Mouse (Mus musculus) kidney, embryonic 14.5 days (tissue): ENCODE data around the gene Sparcl1. TPM values are rescaled to one million over a fixed set of nuclear protein-coding genes. Genes with fewer than 3 reads are reported as not detected.

ENCODE experiments used
- ATAC-seq: fragments of 200-750 bp; cut with Nextera tagmentation; 2 replicates; pipeline ENCODE4 v1.8.0; 2017; ENCODE audit warnings: moderate number of reproducible peaks, mild to moderate bottlenecking, moderate TSS enrichment, moderate library complexity; ENCODE audit not compliant: low FRiP score, low TSS enrichment
- H3K27ac ChIP-seq: fragments of 300-500 bp; sonication (generic); 2 replicates; pipeline ENCODE4 v1.5.1; 2014; ENCODE audit warnings: low read depth, mild to moderate bottlenecking, low read length, moderate library complexity, mixed read lengths
- H3K27me3 ChIP-seq: fragments of 300-500 bp; sonication (generic); 2 replicates; pipeline ENCODE4 v1.6.1; 2014; ENCODE audit warnings: mild to moderate bottlenecking, low read length; ENCODE audit not compliant: control insufficient read depth, insufficient read depth
- H3K36me3 ChIP-seq: fragments of 300-500 bp; sonication (generic); 2 replicates; pipeline ENCODE4 v1.6.1; 2014; ENCODE audit warnings: low read length, mixed read lengths; ENCODE audit not compliant: control insufficient read depth, insufficient read depth
- H3K4me1 ChIP-seq: fragments of 300-500 bp; sonication (generic); 2 replicates; pipeline ENCODE4 v1.6.1; 2014; ENCODE audit warnings: low read length, mixed read lengths; ENCODE audit not compliant: control insufficient read depth, insufficient read depth
- H3K4me2 ChIP-seq: fragments of 300-500 bp; sonication (generic); replicated peaks from 2 replicates; pipeline ENCODE4 v1.6.1; 2014; ENCODE audit warnings: low read depth, mild to moderate bottlenecking, low read length
- H3K4me3 ChIP-seq: fragments of 300-500 bp; sonication (generic); 2 replicates; pipeline ENCODE4 v1.5.1; 2014; ENCODE audit warnings: mild to moderate bottlenecking, low read length
- H3K9ac ChIP-seq: fragments of 300-500 bp; sonication (generic); 2 replicates; pipeline ENCODE4 v1.6.1; 2014; ENCODE audit warnings: low read depth, mild to moderate bottlenecking, low read length, moderate library complexity
- H3K9me3 ChIP-seq: fragments of 300-500 bp; sonication (generic); 2 replicates; pipeline ENCODE4 v1.6.1; 2016; ENCODE audit warnings: low read length; ENCODE audit not compliant: control insufficient read depth
- WGBS: fragments of 180-500 bp; shearing (Covaris S2); extraction: QIAGEN DNeasy Blood & Tissue Kit; methylation state at CpG from one replicate; pipeline ENCODE4 v1.1.7; 2014; 5-methylcytosine and 5-hydroxymethylcytosine counted together
- polyA plus RNA-seq: library from polyadenylated mRNA; unstranded; fragments of >200 nt; fragmentation: Nextera tagmentation; extraction: Ambion mirVana; gene quantifications from 2 replicates; pipeline ENCODE4 v1.2.1, GENCODE M21; 2014

Sparcl1 gene
- polyA plus RNA-seq, 1 experiment from 2014 or later, result 36.1 TPM

- 87% methylated on average over 13 of the region's 13 CpGs for WGBS
- Histone ChIP-seq H3K27me3 (no peaks in the 10 kb centered on the region), H3K4me1 (peaks cover 6% of the 10 kb centered on the region; the same call in 1 of the 2 replicates), H3K36me3 (peaks cover 27% of the 10 kb centered on the region), H3K4me2 (no peak overlapping the region), H3K27ac (no peak overlapping the region), H3K4me3 (no peak overlapping the region), H3K9me3 (no peaks in the 10 kb centered on the region), H3K9ac (no peak overlapping the region)
- no peak for ATAC-seq
These were observed 51.4 kb downstream of the Sparcl1 start for GRCm38 (mm10) chr5:104061936-104062772.

GRCm38 (mm10) chr5:104060429-104060828, 53.1 kb downstream of the Sparcl1 start:
- peaks cover 6% of the 10 kb centered on the region; the same call in 1 of the 2 replicates for H3K4me1 ChIP-seq
- no peak for ATAC-seq
- H3K4me3 ChIP-seq, result no peak overlapping the region
- 84% methylated on average over 5 of the region's 5 CpGs for WGBS
- H3K4me2 ChIP-seq, result no peak overlapping the region
- no peaks in the 10 kb centered on the region for H3K9me3 ChIP-seq
- peaks cover 31% of the 10 kb centered on the region for H3K36me3 ChIP-seq
- H3K27ac ChIP-seq, result no peak overlapping the region
- no peaks in the 10 kb centered on the region for H3K27me3 ChIP-seq
- H3K9ac ChIP-seq, result no peak overlapping the region

- peaks cover 29% of the 10 kb centered on the region for H3K36me3 ChIP-seq
- H3K4me3 ChIP-seq, result no peak overlapping the region
- no peak overlapping the region for H3K9ac ChIP-seq
- H3K9me3 ChIP-seq, result no peaks in the 10 kb centered on the region
- no peak overlapping the region for H3K4me2 ChIP-seq
- peak; percentile 84; the same call in 1 of the 2 replicates for ATAC-seq
- H3K27ac ChIP-seq, result 0 out of 2 replicates have a peak overlapping the region, but pooled peaks have one; percentile 30
- WGBS, result 35% methylated on average over 9 of the region's 9 CpGs
- H3K27me3 ChIP-seq, result no peaks in the 10 kb centered on the region
- H3K4me1 ChIP-seq, result peaks cover 6% of the 10 kb centered on the region; the same call in 1 of the 2 replicates
These were observed 53.9 kb downstream of the Sparcl1 start for GRCm38 (mm10) chr5:104059628-104060027.

GRCm38 (mm10) chr5:104058021-104058420, 55.5 kb downstream of the Sparcl1 start:
- H3K36me3 ChIP-seq, result peaks cover 23% of the 10 kb centered on the region
- no peak overlapping the region for H3K9ac ChIP-seq
- ATAC-seq, result no peak
- H3K9me3 ChIP-seq, result no peaks in the 10 kb centered on the region
- no peaks in the 10 kb centered on the region for H3K27me3 ChIP-seq
- no peak overlapping the region for H3K27ac ChIP-seq
- no peak overlapping the region for H3K4me3 ChIP-seq
- WGBS, result 67% methylated on average over 15 of the region's 15 CpGs
- peaks cover 6% of the 10 kb centered on the region; the same call in 1 of the 2 replicates for H3K4me1 ChIP-seq
- no peak overlapping the region for H3K4me2 ChIP-seq

GRCm38 (mm10) chr5:104056295-104056694, 57.2 kb downstream of the Sparcl1 start:
- Histone ChIP-seq H3K4me3 (no peak overlapping the region), H3K36me3 (peaks cover 26% of the 10 kb centered on the region), H3K27me3 (no peaks in the 10 kb centered on the region), H3K9ac (no peak overlapping the region), H3K9me3 (no peaks in the 10 kb centered on the region), H3K4me1 (peaks cover 6% of the 10 kb centered on the region; the same call in 1 of the 2 replicates), H3K4me2 (no peak overlapping the region), H3K27ac (no peak overlapping the region)
- WGBS, result 89% methylated on average over 7 of the region's 7 CpGs
- ATAC-seq, result no peak

GRCm38 (mm10) chr5:104055816-104056215, 57.7 kb downstream of the Sparcl1 start:
- ATAC-seq, result no peak
- H3K27me3 ChIP-seq, result no peaks in the 10 kb centered on the region
- 90% methylated on average over 4 of the region's 4 CpGs for WGBS

GRCm38 (mm10) chr5:104054938-104055337, 58.6 kb downstream of the Sparcl1 start:
- no peak overlapping the region for H3K4me3 ChIP-seq
- H3K4me1 ChIP-seq, result peaks cover 6% of the 10 kb centered on the region; the same call in 1 of the 2 replicates
- 94% methylated on average over 4 of the region's 4 CpGs for WGBS
- no peak for ATAC-seq
- H3K4me2 ChIP-seq, result no peak overlapping the region
- no peaks in the 10 kb centered on the region for H3K9me3 ChIP-seq
- H3K36me3 ChIP-seq, result peaks cover 29% of the 10 kb centered on the region
- H3K9ac ChIP-seq, result no peak overlapping the region
- no peak overlapping the region for H3K27ac ChIP-seq
- H3K27me3 ChIP-seq, result no peaks in the 10 kb centered on the region

More at GRCm38 (mm10) chr5:104055816-104056215, 57.7 kb downstream of the Sparcl1 start:
- no peak overlapping the region for H3K27ac ChIP-seq
- H3K9me3 ChIP-seq, result no peaks in the 10 kb centered on the region
- H3K4me2 ChIP-seq, result no peak overlapping the region
- no peak overlapping the region for H3K9ac ChIP-seq
- peaks cover 26% of the 10 kb centered on the region for H3K36me3 ChIP-seq
- H3K4me3 ChIP-seq, result no peak overlapping the region
- peaks cover 6% of the 10 kb centered on the region; the same call in 1 of the 2 replicates for H3K4me1 ChIP-seq

GRCm38 (mm10) chr5:104052956-104053355, 60.6 kb downstream of the Sparcl1 start:
- H3K9ac ChIP-seq, result no peak overlapping the region
- H3K4me1 ChIP-seq, result 0 out of 2 replicates have a peak, but pooled peaks cover 1% of the 10 kb centered on the region
- no peak overlapping the region for H3K27ac ChIP-seq
- H3K9me3 ChIP-seq, result no peaks in the 10 kb centered on the region
- H3K27me3 ChIP-seq, result no peaks in the 10 kb centered on the region
- no peak for ATAC-seq
- H3K4me2 ChIP-seq, result no peak overlapping the region
- WGBS, result 68% methylated on average over 8 of the region's 8 CpGs
- H3K4me3 ChIP-seq, result no peak overlapping the region
- H3K36me3 ChIP-seq, result peaks cover 27% of the 10 kb centered on the region

GRCm38 (mm10) chr5:104048139-104048538, 65.4 kb downstream of the Sparcl1 start:
- peaks cover 9% of the 10 kb centered on the region; the same call in 1 of the 2 replicates for H3K4me1 ChIP-seq
- H3K9me3 ChIP-seq, result no peaks in the 10 kb centered on the region
- peaks cover 20% of the 10 kb centered on the region for H3K36me3 ChIP-seq
- peak overlapping the region; percentile 81; the same call in 1 of the 2 replicates for H3K4me3 ChIP-seq
- H3K27ac ChIP-seq, result no peak overlapping the region
- H3K4me2 ChIP-seq, result peak overlapping the region; percentile 78
- 33% methylated on average over 4 of the region's 4 CpGs for WGBS
- no peak for ATAC-seq
- peak overlapping the region; percentile 86; the same call in 1 of the 2 replicates for H3K9ac ChIP-seq
- H3K27me3 ChIP-seq, result no peaks in the 10 kb centered on the region
